Mouse (Mus musculus): Measurements from ENCODE around the gene Armh2. TPM values are rescaled to one million over a fixed set of nuclear protein-coding genes. Genes with fewer than 3 reads are reported as not detected.
A peak's percentile ranks its signal among the peaks of the same experiment; 100 is the strongest.

Armh2 gene
- polyA plus RNA-seq, 1 experiment: not detected

DNA sequence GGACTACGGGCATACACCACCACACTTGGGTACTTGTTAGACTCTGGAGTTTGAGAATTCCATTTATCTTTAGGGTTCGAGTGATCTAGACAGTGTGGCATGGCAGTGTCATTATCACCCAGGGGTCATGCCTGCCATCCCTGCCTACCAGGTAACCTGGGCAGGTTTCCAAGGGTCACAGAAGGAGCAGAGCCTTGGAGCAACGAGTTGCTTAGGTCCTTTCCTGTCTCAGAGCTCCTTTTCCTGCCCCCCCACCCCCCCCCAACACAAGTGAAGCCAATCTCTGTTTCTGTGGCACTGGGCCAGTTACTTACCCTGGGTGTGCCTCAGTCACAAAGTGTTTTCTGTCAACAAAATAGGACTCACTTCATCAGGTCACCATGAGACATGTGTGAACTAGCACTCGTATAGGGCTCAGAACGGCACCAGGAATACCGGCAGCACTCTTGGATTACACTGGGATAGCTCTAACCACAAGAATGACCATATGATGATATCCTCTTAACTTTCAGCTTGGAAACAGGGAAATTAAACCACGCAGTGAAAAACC, 28.4 kb upstream of the Armh2 start:
- TF ChIP-seq POLR2A (IDR thresholded peaks at IDR 0.05; ENCODE audit: control insufficient read depth, extremely low read depth, insufficient read depth, low read length, poor library complexity): no peak
- no peak for TF ChIP-seq CTCF (IDR thresholded peaks at IDR 0.05; ENCODE audit: borderline replicate concordance, control insufficient read depth, extremely low read depth, insufficient read depth, low read length, poor library complexity)
- DNase-seq: no peak
- Histone ChIP-seq H3K4me3 (ENCODE audit: control insufficient read depth, insufficient read depth, low read length) (no peak overlapping the region), H3K36me3 (ENCODE audit: control insufficient read depth, insufficient read depth, low read length) (peaks cover 29% of the 10 kb centered on the region), H3K27ac (ENCODE audit: control insufficient read depth, insufficient read depth, low read length) (no peak overlapping the region), H3K4me1 (replicated peaks; ENCODE audit: control insufficient read depth, insufficient read depth, low read length) (peaks cover 17% of the 10 kb centered on the region), H3K27me3 (ENCODE audit: control insufficient read depth, insufficient read depth, low read length) (no peaks in the 10 kb centered on the region)
- 84% methylated on average over 7 of the region's 7 CpGs for WGBS

- H3K4me1 ChIP-seq (replicated peaks; ENCODE audit: control insufficient read depth, insufficient read depth, low read length): peaks cover 17% of the 10 kb centered on the region
- WGBS: 72% methylated on average over 16 of the region's 16 CpGs
Measured at GRCm38 (mm10) chr13:24713434-24714000, 27.5 kb upstream of the Armh2 start.

GRCm38 (mm10) chr13:24714360-24714885, 26.6 kb upstream of the Armh2 start:
- Histone ChIP-seq H3K4me3 (ENCODE audit: control insufficient read depth, insufficient read depth, low read length) (no peak overlapping the region), H3K27ac (ENCODE audit: control insufficient read depth, insufficient read depth, low read length) (no peak overlapping the region), H3K4me1 (replicated peaks; ENCODE audit: control insufficient read depth, insufficient read depth, low read length) (peaks cover 17% of the 10 kb centered on the region), H3K36me3 (ENCODE audit: control insufficient read depth, insufficient read depth, low read length) (peaks cover 43% of the 10 kb centered on the region), H3K27me3 (ENCODE audit: control insufficient read depth, insufficient read depth, low read length) (no peaks in the 10 kb centered on the region)
- TF ChIP-seq CTCF (IDR thresholded peaks at IDR 0.05; ENCODE audit: borderline replicate concordance, control insufficient read depth, extremely low read depth, insufficient read depth, low read length, poor library complexity) (no peak), POLR2A (IDR thresholded peaks at IDR 0.05; ENCODE audit: control insufficient read depth, extremely low read depth, insufficient read depth, low read length, poor library complexity) (no peak)
- WGBS: 95% methylated on average over 9 of the region's 9 CpGs
- DNase-seq: no peak

More at GRCm38 (mm10) chr13:24713434-24714000, 27.5 kb upstream of the Armh2 start:
- DNase-seq: peak; percentile 86
- TF ChIP-seq CTCF (IDR thresholded peaks at IDR 0.05; ENCODE audit: borderline replicate concordance, control insufficient read depth, extremely low read depth, insufficient read depth, low read length, poor library complexity) (peak; percentile 88; the same call in 1 of the 2 replicates), POLR2A (IDR thresholded peaks at IDR 0.05; ENCODE audit: control insufficient read depth, extremely low read depth, insufficient read depth, low read length, poor library complexity) (no peak)
- H3K36me3 ChIP-seq (ENCODE audit: control insufficient read depth, insufficient read depth, low read length): peaks cover 38% of the 10 kb centered on the region
- no peak overlapping the region for H3K4me3 ChIP-seq (ENCODE audit: control insufficient read depth, insufficient read depth, low read length)
- H3K27ac ChIP-seq (ENCODE audit: control insufficient read depth, insufficient read depth, low read length): no peak overlapping the region
- no peaks in the 10 kb centered on the region for H3K27me3 ChIP-seq (ENCODE audit: control insufficient read depth, insufficient read depth, low read length)

- 95% methylated on average over 5 of the region's 5 CpGs for WGBS
- H3K36me3 ChIP-seq (ENCODE audit: control insufficient read depth, insufficient read depth, low read length): peaks cover 46% of the 10 kb centered on the region
- no peak overlapping the region for H3K27ac ChIP-seq (ENCODE audit: control insufficient read depth, insufficient read depth, low read length)
- no peak for TF ChIP-seq POLR2A (IDR thresholded peaks at IDR 0.05; ENCODE audit: control insufficient read depth, extremely low read depth, insufficient read depth, low read length, poor library complexity)
- TF ChIP-seq CTCF (IDR thresholded peaks at IDR 0.05; ENCODE audit: borderline replicate concordance, control insufficient read depth, extremely low read depth, insufficient read depth, low read length, poor library complexity): no peak
- H3K4me3 ChIP-seq (ENCODE audit: control insufficient read depth, insufficient read depth, low read length): no peak overlapping the region
- H3K27me3 ChIP-seq (ENCODE audit: control insufficient read depth, insufficient read depth, low read length): no peaks in the 10 kb centered on the region
- no peak for DNase-seq
- H3K4me1 ChIP-seq (replicated peaks; ENCODE audit: control insufficient read depth, insufficient read depth, low read length): peaks cover 9% of the 10 kb centered on the region
Measured at GRCm38 (mm10) chr13:24715601-24716000, 25.4 kb upstream of the Armh2 start.

DNA sequence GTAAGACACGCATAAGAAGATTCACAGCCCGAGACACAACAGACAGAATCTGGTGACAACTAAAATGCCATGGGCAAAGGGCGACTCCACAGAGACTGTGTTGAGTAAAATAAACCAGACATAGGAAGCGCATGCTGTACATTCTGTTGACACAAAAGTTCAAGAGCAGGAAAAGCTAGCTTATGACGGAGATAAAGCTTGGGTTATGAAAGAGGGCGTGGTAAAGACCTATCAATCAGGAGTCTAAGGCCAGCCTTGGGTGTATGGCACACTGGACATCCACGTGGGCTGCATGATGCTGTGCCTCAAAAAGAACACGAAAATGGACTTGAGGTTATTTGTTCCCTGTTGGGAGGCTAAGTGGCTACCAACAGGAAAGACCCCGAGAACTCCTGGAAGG, 24.6 kb upstream of the Armh2 start:
- H3K36me3 ChIP-seq (ENCODE audit: control insufficient read depth, insufficient read depth, low read length): peaks cover 49% of the 10 kb centered on the region
- no peak overlapping the region for H3K4me3 ChIP-seq (ENCODE audit: control insufficient read depth, insufficient read depth, low read length)
- TF ChIP-seq POLR2A (IDR thresholded peaks at IDR 0.05; ENCODE audit: control insufficient read depth, extremely low read depth, insufficient read depth, low read length, poor library complexity) (no peak), CTCF (IDR thresholded peaks at IDR 0.05; ENCODE audit: borderline replicate concordance, control insufficient read depth, extremely low read depth, insufficient read depth, low read length, poor library complexity) (no peak)
- 95% methylated on average over 9 of the region's 9 CpGs for WGBS
- no peak for DNase-seq
- H3K4me1 ChIP-seq (replicated peaks; ENCODE audit: control insufficient read depth, insufficient read depth, low read length): peaks cover 1% of the 10 kb centered on the region
- H3K27ac ChIP-seq (ENCODE audit: control insufficient read depth, insufficient read depth, low read length): no peak overlapping the region
- H3K27me3 ChIP-seq (ENCODE audit: control insufficient read depth, insufficient read depth, low read length): no peaks in the 10 kb centered on the region

DNA sequence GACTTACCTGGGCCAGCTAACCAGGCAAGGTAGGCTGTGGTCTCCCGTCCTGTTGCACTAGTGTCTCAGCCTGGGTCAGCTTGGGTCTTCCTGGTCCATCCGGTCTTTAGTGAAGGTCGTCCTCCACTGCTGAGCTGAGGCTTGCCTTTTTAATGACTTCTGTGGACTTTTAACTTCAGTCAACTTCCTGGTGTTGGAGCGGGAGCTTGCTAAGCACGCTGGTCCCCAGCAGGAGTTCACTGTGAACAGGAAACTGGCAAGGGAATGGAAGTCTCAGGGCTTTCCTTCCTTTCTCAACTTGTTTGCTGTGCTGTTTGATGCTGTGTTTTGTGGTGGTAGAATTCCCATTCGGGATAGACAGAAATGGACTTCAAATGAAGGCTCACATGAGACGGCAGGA, 23.4 kb upstream of the Armh2 start:
- Histone ChIP-seq H3K4me3 (ENCODE audit: control insufficient read depth, insufficient read depth, low read length) (no peak overlapping the region), H3K27ac (ENCODE audit: control insufficient read depth, insufficient read depth, low read length) (no peak overlapping the region), H3K27me3 (ENCODE audit: control insufficient read depth, insufficient read depth, low read length) (no peaks in the 10 kb centered on the region), H3K36me3 (ENCODE audit: control insufficient read depth, insufficient read depth, low read length) (peaks cover 51% of the 10 kb centered on the region), H3K4me1 (replicated peaks; ENCODE audit: control insufficient read depth, insufficient read depth, low read length) (no peaks in the 10 kb centered on the region)
- 96% methylated on average over 7 of the region's 7 CpGs for WGBS
- DNase-seq: no peak
- no peak for TF ChIP-seq POLR2A (IDR thresholded peaks at IDR 0.05; ENCODE audit: control insufficient read depth, extremely low read depth, insufficient read depth, low read length, poor library complexity)
- TF ChIP-seq CTCF (IDR thresholded peaks at IDR 0.05; ENCODE audit: borderline replicate concordance, control insufficient read depth, extremely low read depth, insufficient read depth, low read length, poor library complexity): no peak

Data from thymus, adult 2 months (tissue).